Mouse (Mus musculus): ENCODE measurements around the gene Pam16. TPM values are rescaled to one million over a fixed set of nuclear protein-coding genes. Genes with fewer than 3 reads are reported as not detected.
A peak's percentile ranks its signal among the peaks of the same experiment; 100 is the strongest.
"Not testable (repeated sequence)": the region's sequence is repeated elsewhere in the genome, so short reads cannot be mapped to it uniquely, and the experiment has no call there.

Pam16 gene
- total RNA-seq, 2 experiments from 2014 or later, result 72.1 to 86.6 TPM

- DNase-seq (ENCODE audit: low spot score in 2 of 2), result peak in 1 of 2 experiments; percentile 25
Measured at GRCm38 (mm10) chr16:4594814-4595526, 29.8 kb downstream of the Pam16 start.

GRCm38 (mm10) chr16:4593971-4594813, 30.6 kb downstream of the Pam16 start, which contains the start of gene Glis2:
Gene Glis2, plus strand, starts transcription at chr16:4594713.
- DNase-seq (ENCODE audit: low spot score in 2 of 2), result peak in 1 of 2 experiments; percentile 39

- peak; percentile 53 to 61 for DNase-seq (ENCODE audit: low spot score in 2 of 2)
Measured at GRCm38 (mm10) chr16:4592909-4593875, 31.6 kb downstream of the Pam16 start.

- DNase-seq (ENCODE audit: low spot score in 2 of 2), result no peak
Measured at GRCm38 (mm10) chr16:4590236-4590635, 34.6 kb downstream of the Pam16 start.

GRCm38 (mm10) chr16:4587516-4588210, 37.1 kb downstream of the Pam16 start:
- no peak for DNase-seq (ENCODE audit: low spot score in 2 of 2)

- DNase-seq (ENCODE audit: low spot score in 2 of 2), result peak; percentile 78 to 89
Measured at GRCm38 (mm10) chr16:4586531-4587123, 38.2 kb downstream of the Pam16 start.

GRCm38 (mm10) chr16:4585642-4586530, 38.9 kb downstream of the Pam16 start:
- no peak for DNase-seq (ENCODE audit: low spot score in 2 of 2)

GRCm38 (mm10) chr16:4584438-4584837, 40.4 kb downstream of the Pam16 start:
- no peak for DNase-seq (ENCODE audit: low spot score in 2 of 2)

- DNase-seq (ENCODE audit: low spot score in 2 of 2), result no peak
Measured at GRCm38 (mm10) chr16:4583807-4584206, 41.0 kb downstream of the Pam16 start.

GRCm38 (mm10) chr16:4581179-4581578, 43.6 kb downstream of the Pam16 start:
- not testable (repeated sequence) for DNase-seq (ENCODE audit: low spot score in 2 of 2)

- no peak for DNase-seq (ENCODE audit: low spot score in 2 of 2)
Measured at GRCm38 (mm10) chr16:4578630-4579029, 46.2 kb downstream of the Pam16 start.

- no peak for DNase-seq (ENCODE audit: low spot score in 2 of 2)
Measured at GRCm38 (mm10) chr16:4576873-4577272, 47.9 kb downstream of the Pam16 start.

- DNase-seq (ENCODE audit: low spot score in 2 of 2), result no peak
Measured at GRCm38 (mm10) chr16:4576038-4576437, 48.8 kb downstream of the Pam16 start.

GRCm38 (mm10) chr16:4570737-4571136, 54.1 kb downstream of the Pam16 start:
- no peak for DNase-seq (ENCODE audit: low spot score in 2 of 2)

GRCm38 (mm10) chr16:4567912-4568311, 56.9 kb downstream of the Pam16 start:
- peak; percentile 68 to 86 for DNase-seq (ENCODE audit: low spot score in 2 of 2)

Data from left cerebral cortex, adult 18-20 months (tissue).